Mouse (Mus musculus): Measurements from ENCODE around the gene Apoh. TPM values are rescaled to one million over a fixed set of nuclear protein-coding genes. Genes with fewer than 3 reads are reported as not detected.
A peak's percentile ranks its signal among the peaks of the same experiment; 100 is the strongest.

Gene Apoh
- polyA plus RNA-seq, 1 experiment = 10.2 TPM

DNA sequence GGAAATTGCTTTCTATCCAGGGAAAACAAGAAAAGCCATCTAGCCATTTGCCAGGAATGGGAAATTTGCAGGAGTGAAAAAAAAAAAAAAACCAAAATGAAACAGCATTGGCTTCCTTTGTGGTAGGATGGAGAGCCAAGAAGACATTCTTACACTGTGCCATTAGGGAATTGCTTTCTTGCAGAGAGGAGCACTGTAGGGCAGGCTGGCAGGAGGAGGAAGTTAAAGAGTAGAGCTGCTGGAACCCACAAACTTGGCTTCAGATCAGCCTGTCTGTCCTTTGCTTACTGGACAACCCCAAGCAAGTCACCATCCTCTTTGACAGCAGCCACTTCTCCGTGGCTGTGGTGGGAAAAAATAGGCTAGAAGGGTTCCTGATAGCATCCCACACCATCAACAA, 23.9 kb downstream of the Apoh start:
- H3K27ac ChIP-seq (ENCODE audit: control insufficient read depth, insufficient read depth, low read depth, low read length, poor library complexity) = no peak overlapping the region
- H3K4me3 ChIP-seq (replicated peaks; ENCODE audit: control insufficient read depth, low read depth, low read length) = no peak overlapping the region
- TF ChIP-seq POLR2A (IDR thresholded peaks at IDR 0.05; ENCODE audit: borderline replicate concordance, control insufficient read depth, low read depth, low read length) (no peak), CTCF (IDR thresholded peaks at IDR 0.05; ENCODE audit: control insufficient read depth, insufficient read depth, low read length) (no peak)
- no peaks in the 10 kb centered on the region for H3K4me1 ChIP-seq (ENCODE audit: control insufficient read depth, insufficient read depth, low read length)
- 4% methylated on average over 1 of the region's 1 CpGs for WGBS

DNA sequence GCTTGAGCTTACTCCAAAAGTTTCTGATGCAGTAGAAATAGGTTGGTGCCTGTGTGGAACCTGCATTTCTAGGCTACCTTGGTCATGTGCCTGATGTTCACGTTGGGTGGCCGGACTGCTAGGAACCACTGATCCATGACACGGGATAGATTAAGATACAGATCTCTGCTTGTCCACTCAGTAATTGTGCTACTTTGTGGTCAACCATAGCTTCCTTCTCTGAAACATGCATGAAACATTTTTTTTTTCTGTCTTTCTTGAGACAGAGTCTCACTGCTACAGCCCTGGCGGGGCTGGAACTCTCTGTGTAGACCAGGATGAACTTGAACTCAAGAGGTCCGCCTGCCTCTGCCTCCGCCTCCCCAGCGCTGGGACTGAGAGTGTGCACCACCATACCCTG, 33.7 kb downstream of the Apoh start:
- Histone ChIP-seq H3K4me1 (ENCODE audit: control insufficient read depth, insufficient read depth, low read length) (no peaks in the 10 kb centered on the region), H3K27ac (ENCODE audit: control insufficient read depth, insufficient read depth, low read depth, low read length, poor library complexity) (no peak overlapping the region), H3K4me3 (replicated peaks; ENCODE audit: control insufficient read depth, low read depth, low read length) (no peak overlapping the region)
- 73% methylated on average over 7 of the region's 7 CpGs for WGBS
- TF ChIP-seq POLR2A (IDR thresholded peaks at IDR 0.05; ENCODE audit: borderline replicate concordance, control insufficient read depth, low read depth, low read length) (no peak), CTCF (IDR thresholded peaks at IDR 0.05; ENCODE audit: control insufficient read depth, insufficient read depth, low read length) (no peak)

DNA sequence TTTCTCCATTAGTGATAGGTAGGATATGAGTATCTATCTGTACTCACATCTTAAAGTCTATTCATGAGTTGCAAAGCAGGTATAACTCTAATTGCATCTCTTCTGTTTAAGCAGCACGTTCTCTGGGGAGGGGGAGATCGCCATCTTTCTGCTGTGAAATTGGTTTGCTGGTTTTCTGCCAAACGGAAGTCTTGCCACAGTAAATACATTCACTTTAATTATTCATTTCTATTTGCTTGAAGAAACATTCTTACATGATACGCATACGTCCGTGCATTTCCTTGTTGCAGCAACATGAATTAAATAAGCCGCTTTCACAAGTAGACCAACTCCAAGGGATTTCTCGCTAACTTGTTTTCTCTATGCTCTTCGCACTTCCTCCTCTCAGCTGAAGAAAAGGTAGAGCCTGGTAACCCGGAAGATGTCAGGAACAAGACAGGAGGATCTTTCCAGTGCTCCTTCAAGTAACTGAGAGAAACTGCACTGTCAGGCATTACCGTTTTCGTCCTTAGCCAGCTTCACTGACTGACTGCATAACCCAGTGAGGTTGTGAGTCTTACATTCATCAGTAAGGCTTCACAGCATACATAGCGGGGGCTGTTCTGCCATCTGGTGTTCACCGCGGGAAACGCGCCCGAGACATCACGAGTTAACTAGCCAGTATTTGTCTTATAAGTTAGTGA, 34.7 kb downstream of the Apoh start:
- 20% methylated on average over 19 of the region's 19 CpGs for WGBS
- Histone ChIP-seq H3K4me1 (ENCODE audit: control insufficient read depth, insufficient read depth, low read length) (no peaks in the 10 kb centered on the region), H3K27ac (ENCODE audit: control insufficient read depth, insufficient read depth, low read depth, low read length, poor library complexity) (no peak overlapping the region), H3K4me3 (replicated peaks; ENCODE audit: control insufficient read depth, low read depth, low read length) (no peak overlapping the region)
- TF ChIP-seq CTCF (IDR thresholded peaks at IDR 0.05; ENCODE audit: control insufficient read depth, insufficient read depth, low read length) = peak; percentile 76
- TF ChIP-seq POLR2A (IDR thresholded peaks at IDR 0.05; ENCODE audit: borderline replicate concordance, control insufficient read depth, low read depth, low read length) = no peak

DNA sequence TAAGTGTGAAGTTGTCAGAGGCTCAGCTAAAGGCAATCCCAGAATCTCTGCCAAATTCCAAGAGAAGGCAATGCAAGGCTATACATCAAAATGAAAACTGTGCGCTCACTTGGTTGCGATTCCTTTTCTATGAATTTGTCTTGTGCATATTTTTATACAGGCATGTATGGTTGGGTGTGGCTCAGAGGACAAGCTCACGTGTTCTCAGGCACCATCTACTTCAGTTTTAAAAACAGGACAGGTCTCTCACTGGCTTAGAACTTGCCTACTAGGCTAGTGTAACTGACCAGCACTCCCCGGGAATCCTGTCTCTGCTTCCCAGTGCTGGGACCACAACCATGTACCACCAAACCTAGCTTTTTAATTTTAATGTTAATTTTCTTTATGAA, 35.2 kb downstream of the Apoh start:
- no peaks in the 10 kb centered on the region for H3K4me1 ChIP-seq (ENCODE audit: control insufficient read depth, insufficient read depth, low read length)
- WGBS = 64% methylated on average over 4 of the region's 4 CpGs
- TF ChIP-seq POLR2A (IDR thresholded peaks at IDR 0.05; ENCODE audit: borderline replicate concordance, control insufficient read depth, low read depth, low read length) (no peak), CTCF (IDR thresholded peaks at IDR 0.05; ENCODE audit: control insufficient read depth, insufficient read depth, low read length) (no peak)
- no peak overlapping the region for H3K4me3 ChIP-seq (replicated peaks; ENCODE audit: control insufficient read depth, low read depth, low read length)
- no peak overlapping the region for H3K27ac ChIP-seq (ENCODE audit: control insufficient read depth, insufficient read depth, low read depth, low read length, poor library complexity)

DNA sequence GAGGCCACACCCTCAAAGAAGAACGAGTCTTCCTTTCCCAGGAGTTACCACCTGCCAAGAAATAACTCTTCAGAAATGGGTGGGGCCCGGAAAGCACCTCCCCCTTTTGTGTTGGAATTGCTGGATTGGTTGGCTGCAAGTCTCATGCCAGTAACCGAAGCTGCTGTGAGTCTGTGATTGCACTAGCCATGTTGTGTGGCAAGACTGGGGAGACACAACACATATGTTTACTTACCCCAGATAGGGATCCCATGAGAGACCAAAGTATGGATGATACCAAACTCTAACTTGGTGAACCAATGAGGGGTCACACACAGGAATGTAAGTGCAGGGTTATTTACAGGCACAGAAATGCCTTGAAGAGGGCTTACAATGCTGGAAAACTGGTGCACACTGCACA, 39.5 kb downstream of the Apoh start:
- Histone ChIP-seq H3K4me3 (replicated peaks; ENCODE audit: control insufficient read depth, low read depth, low read length) (no peak overlapping the region), H3K27ac (ENCODE audit: control insufficient read depth, insufficient read depth, low read depth, low read length, poor library complexity) (no peak overlapping the region), H3K4me1 (ENCODE audit: control insufficient read depth, insufficient read depth, low read length) (no peaks in the 10 kb centered on the region)
- WGBS = 80% methylated on average over 3 of the region's 3 CpGs
- TF ChIP-seq CTCF (IDR thresholded peaks at IDR 0.05; ENCODE audit: control insufficient read depth, insufficient read depth, low read length) (no peak), POLR2A (IDR thresholded peaks at IDR 0.05; ENCODE audit: borderline replicate concordance, control insufficient read depth, low read depth, low read length) (no peak)

DNA sequence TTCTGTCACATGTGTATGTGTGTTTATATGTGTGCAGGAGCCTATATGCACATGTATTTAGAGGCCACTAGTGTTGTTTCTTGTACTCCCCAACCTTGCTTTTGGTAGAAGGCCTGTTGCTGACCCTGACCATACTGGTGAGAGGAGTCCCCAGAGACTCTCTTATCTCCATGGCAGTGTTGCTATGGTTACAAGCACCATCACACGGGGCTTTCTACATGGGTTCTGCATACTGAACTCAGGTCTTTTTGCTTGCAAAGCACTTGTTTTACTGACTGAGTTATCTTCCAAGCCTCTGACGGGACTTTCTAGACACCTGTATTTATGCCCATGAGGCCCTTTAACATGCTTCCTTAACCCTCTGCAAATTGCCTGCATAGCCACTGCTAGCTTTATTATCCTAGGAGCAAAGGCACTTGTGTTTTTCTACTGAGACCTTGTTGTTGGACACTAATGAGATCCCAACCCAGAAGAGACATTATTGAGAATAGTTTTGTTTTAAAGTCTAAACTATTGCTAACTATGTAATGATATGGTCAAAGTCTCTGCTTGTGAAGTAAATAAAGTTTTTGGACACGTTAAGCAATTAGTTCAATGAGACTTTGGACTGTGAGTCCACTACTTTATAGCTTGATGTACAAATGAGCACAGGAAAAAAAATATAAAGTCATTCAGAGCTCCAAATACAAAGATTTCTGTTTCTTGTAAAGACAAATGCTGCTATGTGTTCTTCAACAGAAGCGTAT, 41.9 kb downstream of the Apoh start:
- Histone ChIP-seq H3K27ac (ENCODE audit: control insufficient read depth, insufficient read depth, low read depth, low read length, poor library complexity) (no peak overlapping the region), H3K4me1 (ENCODE audit: control insufficient read depth, insufficient read depth, low read length) (no peaks in the 10 kb centered on the region), H3K4me3 (replicated peaks; ENCODE audit: control insufficient read depth, low read depth, low read length) (no peak overlapping the region)
- no peak for TF ChIP-seq POLR2A (IDR thresholded peaks at IDR 0.05; ENCODE audit: borderline replicate concordance, control insufficient read depth, low read depth, low read length)
- TF ChIP-seq CTCF (IDR thresholded peaks at IDR 0.05; ENCODE audit: control insufficient read depth, insufficient read depth, low read length) = no peak
- 71% methylated on average over 4 of the region's 4 CpGs for WGBS

DNA sequence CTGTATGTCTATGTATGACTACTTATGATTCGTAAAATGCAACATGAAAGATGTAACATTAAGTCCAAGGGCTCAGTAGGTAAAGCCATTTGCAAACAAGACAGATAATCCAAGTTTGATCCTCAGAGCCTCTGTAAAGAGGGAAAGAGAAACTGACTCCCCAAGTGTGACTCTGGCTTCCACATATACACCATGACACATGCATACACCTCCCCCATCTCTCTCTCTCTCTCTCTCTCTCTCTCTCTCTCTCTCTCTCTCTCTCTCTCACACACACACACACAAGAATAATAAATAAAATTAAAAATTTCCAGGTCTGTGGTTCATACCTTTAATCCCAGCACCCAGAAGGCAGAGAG, 42.5 kb downstream of the Apoh start:
- WGBS = 74% methylated on average over 1 of the region's 1 CpGs
- no peak for TF ChIP-seq POLR2A (IDR thresholded peaks at IDR 0.05; ENCODE audit: borderline replicate concordance, control insufficient read depth, low read depth, low read length)
- TF ChIP-seq CTCF (IDR thresholded peaks at IDR 0.05; ENCODE audit: control insufficient read depth, insufficient read depth, low read length) = no peak
- no peak overlapping the region for H3K4me3 ChIP-seq (replicated peaks; ENCODE audit: control insufficient read depth, low read depth, low read length)
- no peak overlapping the region for H3K27ac ChIP-seq (ENCODE audit: control insufficient read depth, insufficient read depth, low read depth, low read length, poor library complexity)
- no peaks in the 10 kb centered on the region for H3K4me1 ChIP-seq (ENCODE audit: control insufficient read depth, insufficient read depth, low read length)

DNA sequence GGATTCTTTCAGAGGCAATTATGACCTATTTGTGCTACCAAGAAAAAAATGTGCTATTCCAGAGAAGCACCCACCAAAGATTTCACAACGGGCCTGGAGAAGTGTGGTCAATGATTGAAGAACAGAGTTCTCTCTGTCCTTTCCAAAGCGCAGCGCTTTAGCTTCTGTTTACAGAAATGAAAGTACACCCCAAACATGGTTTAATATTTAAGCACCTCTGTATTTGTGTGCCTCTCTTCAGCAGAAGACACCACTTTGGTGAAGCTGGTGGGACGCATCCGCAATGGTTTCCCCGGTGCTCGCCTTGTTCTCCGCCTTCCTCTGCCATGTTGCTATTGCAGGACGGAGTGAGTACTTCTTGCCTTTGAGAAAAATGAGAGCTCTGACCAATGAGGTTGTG, 51.9 kb downstream of the Apoh start:
- WGBS = 87% methylated on average over 9 of the region's 9 CpGs
- TF ChIP-seq CTCF (IDR thresholded peaks at IDR 0.05; ENCODE audit: control insufficient read depth, insufficient read depth, low read length) (no peak), POLR2A (IDR thresholded peaks at IDR 0.05; ENCODE audit: borderline replicate concordance, control insufficient read depth, low read depth, low read length) (no peak)
- Histone ChIP-seq H3K27ac (ENCODE audit: control insufficient read depth, insufficient read depth, low read depth, low read length, poor library complexity) (no peak overlapping the region), H3K4me3 (replicated peaks; ENCODE audit: control insufficient read depth, low read depth, low read length) (no peak overlapping the region), H3K4me1 (ENCODE audit: control insufficient read depth, insufficient read depth, low read length) (no peaks in the 10 kb centered on the region; the same call in 1 of the 2 replicates)
